Mouse (Mus musculus): ENCODE measurements at regions not wholly inside any gene's neighbourhood (a gene's known extent, or its start where the extent isn't known, plus 50 kb on each side); places are given as distances from the start of the nearest gene placed in this dataset.

DNA sequence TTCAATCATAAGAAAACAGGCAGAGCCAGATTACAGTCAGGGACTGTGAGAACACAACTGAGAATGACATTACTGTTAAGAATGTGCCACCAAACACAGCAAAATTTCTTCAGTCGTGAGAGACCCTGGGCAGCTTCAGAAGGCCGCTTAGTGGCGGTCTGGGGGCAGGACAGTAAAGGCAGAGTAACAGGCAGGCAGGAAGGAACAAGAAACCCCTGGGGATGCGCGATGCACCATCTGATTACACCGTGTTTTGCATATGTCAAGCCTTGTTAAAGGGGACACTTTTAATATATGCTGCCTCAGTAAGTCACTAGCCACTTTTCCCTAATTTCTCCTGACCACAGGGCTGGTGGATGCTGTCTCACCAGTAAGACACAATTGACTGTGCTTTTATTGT, 120.0 kb downstream of the Rassf10 start:
- no peak for TF ChIP-seq CTCF (IDR thresholded peaks at IDR 0.05; ENCODE audit: insufficient read depth, low read depth, low read length)
- no peak for TF ChIP-seq POLR2A (IDR thresholded peaks at IDR 0.05; ENCODE audit: insufficient read depth, low read depth, low read length)

All from olfactory bulb, adult 2 months (tissue).